Mouse (Mus musculus): ENCODE results near the gene Klhl20.
"Not testable (repeated sequence)": the region's sequence is repeated elsewhere in the genome, so short reads cannot be mapped to it uniquely, and the experiment has no call there.

The Klhl20 gene

DNA sequence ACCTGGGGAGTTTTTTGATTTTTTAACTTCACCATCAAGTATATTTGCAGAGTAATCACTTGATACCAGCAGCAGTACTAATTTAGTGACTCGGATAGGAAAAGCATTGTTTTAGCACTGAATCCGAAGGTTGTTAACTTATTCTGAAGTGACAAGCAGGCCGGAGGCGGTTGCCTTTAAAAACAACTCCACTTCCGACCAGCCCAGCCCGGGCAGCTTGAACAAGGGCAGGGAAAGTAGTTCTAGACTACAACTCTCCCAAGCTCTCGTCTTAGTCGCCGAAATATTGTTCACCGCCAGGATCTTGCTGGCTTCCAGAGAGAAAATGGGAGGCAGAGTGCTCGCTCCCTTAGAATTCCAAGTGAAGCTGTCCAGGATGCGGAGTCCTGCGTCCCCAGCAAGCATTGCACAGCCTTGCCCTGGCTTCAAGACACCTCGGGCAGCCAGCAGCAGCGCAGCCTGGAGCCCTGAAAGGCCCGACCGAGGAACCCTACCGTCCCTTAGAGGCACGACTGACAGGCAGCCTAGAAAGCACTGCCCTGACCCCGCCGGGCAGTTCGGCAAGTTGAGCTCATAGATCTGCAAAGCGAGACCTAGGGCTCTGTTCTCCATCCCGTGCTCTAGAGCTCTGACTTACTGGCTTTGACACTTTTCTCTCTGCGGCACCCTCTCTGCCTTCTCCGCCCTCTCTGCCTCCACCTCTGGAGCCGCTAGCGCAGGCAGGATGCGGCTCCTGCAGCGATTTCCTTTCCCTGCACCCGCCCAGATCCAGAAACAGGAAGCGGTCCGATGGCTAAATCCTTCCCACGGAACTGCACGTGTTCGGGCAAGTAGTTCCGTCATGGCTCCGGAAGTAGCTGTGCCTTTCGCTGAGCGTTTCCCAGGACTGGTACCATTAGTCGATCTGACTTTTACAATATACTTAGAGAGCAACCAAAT is at the start of gene Klhl20:
Gene Klhl20 (minus strand): TSS at position 786 of the 939 bp plus-strand sequence.
- DNase-seq (ENCODE audit: low spot score in 2 of 2), result peak; percentile 97

DNA sequence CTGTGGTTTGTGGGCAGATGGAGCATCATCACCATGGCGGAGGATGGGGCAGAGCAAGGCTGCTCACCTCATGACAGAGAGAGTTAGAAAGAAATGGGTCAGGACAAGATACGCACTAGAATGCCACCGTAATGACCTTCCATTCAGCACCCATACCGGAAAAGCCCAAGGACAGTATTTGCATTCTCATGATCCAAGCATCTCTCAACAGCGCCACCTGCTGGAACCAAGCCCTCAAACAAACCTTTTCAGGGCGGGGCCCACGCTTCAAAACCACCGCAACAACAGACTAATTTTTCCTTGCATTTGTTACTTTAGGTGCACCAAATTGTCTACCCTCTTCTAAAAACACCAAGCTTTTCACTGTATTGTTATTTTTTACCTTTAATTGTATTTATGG is 49.4 kb upstream of the Klhl20 start:
- DNase-seq (ENCODE audit: low spot score in 2 of 2), result peak in 1 of 2 experiments; percentile 39

DNA sequence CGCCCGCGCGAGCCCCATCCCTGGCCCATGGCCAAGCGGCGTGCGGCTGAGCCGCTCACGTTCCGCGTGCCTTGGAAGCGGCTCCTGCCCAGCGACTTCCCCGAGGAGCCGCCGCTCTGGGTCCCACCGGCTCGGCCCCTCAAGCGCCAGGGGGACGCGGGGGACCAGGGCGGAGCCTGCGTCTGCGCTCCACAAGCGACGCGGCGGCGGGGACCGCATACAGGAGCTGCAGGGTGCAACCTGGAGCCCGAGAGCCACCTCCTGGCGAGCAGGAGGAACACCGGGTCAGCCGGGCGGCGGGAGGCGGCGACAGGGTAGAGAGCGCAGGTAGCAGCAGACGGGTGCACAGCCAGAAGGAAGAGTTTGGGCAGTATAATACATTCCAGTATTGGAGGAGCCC is 39.3 kb upstream of the Klhl20 start:
- peak; percentile 83 to 85 for DNase-seq (ENCODE audit: low spot score in 2 of 2)

DNA sequence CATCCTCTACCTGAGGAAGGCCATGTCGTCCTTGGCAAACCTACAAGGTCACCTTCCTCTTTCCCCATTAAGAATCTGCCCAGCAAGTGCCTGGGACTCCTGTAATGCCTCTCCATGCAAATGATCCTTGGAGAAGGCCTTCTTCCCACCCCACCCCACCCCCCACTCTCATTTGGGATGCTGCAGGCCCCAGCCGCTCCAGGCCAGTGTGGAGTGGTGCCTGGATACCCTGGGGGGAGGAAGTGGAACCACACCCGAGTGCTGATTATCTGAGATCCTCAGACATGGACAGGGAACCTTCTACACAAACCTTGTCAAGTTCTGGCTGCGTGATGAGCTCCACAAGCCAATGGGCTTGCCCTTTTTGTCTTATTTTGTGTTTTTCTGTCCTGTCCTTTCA is 29.0 kb upstream of the Klhl20 start:
- no peak for DNase-seq (ENCODE audit: low spot score in 2 of 2)

DNA sequence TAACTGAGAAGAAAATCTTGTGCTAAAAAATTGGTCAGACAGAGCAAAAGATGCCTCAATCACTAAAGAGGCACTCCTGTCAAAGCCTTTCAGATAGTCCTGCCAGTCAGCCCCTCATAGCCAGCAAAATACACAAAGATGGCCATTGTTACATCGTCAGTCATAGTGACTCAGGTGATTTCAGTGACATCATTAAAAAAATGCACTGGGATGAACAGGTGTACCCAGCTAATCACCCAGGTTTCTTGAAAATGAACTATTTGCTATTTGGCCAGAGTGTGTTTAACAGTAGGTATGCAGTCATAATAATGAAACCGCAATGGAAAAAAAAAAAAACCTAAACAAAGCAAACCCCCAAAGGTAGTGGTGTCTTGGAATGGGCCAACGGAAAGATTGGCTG is 27.9 kb upstream of the Klhl20 start, which contains the start of gene Tex50:
Gene Tex50 (minus strand): TSS at position 101 of the 400 bp plus-strand sequence.
- no peak for DNase-seq (ENCODE audit: low spot score in 2 of 2)

DNA sequence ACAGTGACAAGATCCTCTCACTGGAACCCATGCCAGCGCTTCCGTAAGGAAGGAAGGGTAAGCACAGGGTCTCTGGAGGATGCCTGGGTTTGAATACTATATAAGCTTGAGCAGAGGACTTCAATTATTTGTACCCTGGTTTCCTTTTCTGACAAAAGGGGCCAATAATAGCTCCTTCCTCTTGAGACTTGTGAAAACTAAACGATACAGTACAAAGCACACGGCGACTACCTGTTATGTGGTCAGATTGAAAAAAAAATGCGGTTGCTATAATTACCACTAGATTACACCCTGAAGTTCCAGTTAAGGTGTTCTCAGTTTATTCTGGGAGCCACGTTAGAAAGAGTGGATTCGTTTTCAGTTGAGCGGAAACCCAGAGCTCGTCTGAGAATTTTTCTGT is 25.2 kb upstream of the Klhl20 start:
- no peak for DNase-seq (ENCODE audit: low spot score in 2 of 2)

DNA sequence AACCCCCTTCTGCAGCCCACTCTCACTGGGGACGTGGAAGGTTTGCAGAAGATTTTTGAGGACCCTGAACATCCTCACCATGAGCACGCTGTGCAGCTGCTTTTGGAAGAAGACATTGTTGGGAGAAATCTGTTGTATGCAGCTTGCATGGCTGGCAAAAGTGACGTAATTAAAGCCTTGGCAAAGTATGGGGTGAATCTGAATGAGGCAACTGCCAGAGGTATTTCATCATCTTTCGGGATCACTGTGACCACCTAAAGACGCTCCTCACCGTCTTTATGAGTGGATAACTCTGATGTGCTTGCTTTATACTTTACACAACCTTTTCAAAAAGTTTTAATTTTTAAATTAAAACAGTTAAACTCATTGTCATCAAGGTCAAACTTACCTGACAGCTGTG is 19.8 kb upstream of the Klhl20 start:
- no peak for DNase-seq (ENCODE audit: low spot score in 2 of 2)

DNA sequence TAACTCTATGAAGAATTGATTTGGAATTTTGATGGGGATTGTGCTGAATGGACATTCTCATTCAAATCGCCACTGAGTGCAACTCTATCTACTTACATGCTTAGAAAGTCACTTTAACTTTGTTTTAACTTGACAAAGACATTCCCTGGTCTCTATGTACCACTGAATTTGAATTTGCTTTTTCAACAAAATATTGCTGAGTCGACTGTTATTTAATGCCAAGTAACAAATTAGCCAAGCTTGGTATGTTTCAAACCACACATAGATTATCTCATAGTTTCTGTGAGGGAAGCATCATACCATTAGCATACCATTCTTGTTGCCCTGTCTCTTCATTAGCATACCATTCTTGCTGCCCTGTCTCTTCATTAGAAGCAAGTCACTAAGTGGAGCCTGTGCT is 16.6 kb upstream of the Klhl20 start:
- no peak for DNase-seq (ENCODE audit: low spot score in 2 of 2)

DNA sequence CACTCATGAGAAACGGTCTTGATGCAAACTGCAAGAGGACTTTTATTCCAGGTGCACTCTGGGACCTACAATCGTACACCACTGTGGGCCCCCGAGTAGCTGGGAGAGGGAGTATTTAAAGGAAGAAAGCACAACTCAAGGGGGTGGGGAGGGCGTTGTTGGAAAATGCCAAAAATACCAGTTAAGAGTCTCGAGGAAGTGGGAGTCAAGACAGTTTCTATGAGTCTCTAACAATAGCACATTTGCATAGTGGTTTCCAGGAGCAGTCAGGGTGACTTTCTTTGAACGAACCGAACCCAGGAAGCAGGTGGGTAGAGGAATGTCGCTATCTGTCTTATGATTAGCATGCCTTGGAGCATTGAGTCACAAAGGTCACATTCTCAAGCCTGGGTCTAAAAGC is 14.3 kb upstream of the Klhl20 start:
- not testable (repeated sequence) for DNase-seq (ENCODE audit: low spot score in 2 of 2)

DNA sequence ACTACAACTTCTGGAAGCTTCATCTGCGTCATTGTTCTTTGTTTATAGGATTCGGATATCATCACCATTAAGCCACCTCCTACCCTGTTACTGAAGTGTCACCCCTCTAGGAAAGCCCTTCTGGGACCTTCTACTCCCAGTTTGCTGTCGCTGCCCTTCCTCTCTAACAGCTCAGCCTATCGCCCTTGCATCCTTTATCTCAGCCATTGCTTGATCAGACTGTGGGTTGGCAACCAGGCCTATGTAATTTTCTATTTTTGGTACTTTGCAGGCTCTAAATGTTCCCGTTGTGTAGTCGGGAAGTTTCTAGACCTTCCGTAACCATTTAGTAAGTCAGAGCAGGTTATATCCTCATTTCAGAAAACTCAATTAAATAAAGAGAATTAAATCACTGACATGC is 11.9 kb upstream of the Klhl20 start:
- no peak for DNase-seq (ENCODE audit: low spot score in 2 of 2)

DNA sequence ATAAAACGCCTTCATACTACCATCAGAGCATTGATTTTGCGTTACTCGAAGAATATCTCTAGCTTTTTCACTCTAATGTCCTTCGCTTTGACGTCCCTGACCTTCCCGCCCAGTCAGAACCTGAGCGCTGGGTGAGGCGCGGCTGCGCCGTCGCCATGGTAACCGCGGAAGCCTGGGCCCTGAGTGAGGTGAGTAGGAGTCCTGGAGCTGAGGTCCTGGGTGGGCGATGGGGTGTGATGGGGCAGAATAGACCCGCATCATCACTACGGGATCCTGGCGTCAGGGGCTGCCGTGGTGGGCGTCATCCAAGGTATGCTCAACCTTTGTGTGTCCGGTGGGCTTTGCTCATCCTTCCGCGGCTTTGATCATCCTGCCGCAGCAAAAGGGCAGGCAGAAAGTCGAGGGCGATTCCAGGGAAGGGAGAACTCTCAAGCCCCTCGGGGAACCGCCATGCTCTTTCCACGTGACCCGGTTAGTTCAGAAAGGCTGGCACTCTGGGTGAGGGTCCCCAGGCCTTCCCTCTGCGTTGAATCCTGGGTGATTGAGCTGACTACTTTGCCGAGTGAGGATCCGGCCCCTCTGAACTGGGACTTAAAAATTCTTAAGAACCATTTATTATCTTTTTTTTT is 11.3 kb upstream of the Klhl20 start, which contains the start of gene Ankrd45:
Gene Ankrd45 (plus strand): TSS at position 161 of the 629 bp plus-strand sequence.
- DNase-seq (ENCODE audit: low spot score in 2 of 2), result peak; percentile 77 to 78

DNA sequence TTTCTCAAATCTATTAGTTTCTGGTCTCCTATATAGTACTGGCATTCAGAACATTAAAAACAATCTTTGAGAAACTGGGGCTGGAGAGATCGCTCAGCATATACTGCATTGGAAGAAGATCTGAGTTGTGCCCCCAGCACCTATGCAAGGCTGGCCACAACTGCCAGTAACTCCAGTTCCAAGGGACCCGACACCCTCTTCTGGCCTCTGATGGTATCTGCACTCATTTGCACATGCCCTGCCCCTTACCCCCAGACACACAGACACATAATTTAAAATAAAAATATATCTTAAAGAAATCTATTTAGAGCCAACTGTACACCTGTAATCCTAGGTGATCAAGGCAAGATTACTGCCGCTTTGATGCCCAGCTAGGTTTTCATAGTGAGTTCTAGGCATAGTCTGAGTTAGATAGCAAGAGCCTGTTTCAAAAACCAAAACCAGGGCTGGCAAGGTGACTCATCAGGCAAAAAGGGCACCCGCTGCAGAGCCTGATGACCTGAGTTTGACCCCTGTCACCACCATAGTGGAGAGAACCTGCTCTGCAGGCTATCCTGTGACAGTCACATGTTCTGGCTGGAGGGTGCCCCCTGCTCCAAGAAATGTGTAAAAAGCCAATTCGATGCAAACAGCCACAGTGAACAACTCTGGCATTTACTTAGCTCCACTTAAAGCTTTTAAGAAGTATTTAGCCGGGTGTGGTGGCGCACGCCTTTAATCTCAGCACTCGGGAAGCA is 8.9 kb upstream of the Klhl20 start:
- DNase-seq (ENCODE audit: low spot score in 2 of 2), result no peak

DNA sequence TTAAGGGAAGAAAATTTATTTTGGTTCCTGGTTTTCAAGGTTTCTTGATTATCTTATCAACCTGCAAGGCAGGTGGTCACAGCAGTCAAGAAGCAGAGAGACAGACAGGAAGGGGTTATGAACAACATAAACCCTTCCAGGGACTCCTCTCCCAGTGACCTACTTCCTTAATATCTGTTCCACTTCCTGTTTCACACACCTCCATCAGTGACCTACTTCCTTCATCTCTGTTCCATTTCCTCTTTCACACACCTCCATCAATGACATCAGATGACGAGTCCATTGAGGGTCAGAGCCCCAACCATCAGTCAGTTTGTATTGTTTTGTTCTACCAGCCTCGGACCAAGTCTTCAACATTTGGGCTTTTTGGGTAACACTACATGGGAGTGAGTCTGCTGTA is 8.2 kb upstream of the Klhl20 start:
- DNase-seq (ENCODE audit: low spot score in 2 of 2), result no peak

DNA sequence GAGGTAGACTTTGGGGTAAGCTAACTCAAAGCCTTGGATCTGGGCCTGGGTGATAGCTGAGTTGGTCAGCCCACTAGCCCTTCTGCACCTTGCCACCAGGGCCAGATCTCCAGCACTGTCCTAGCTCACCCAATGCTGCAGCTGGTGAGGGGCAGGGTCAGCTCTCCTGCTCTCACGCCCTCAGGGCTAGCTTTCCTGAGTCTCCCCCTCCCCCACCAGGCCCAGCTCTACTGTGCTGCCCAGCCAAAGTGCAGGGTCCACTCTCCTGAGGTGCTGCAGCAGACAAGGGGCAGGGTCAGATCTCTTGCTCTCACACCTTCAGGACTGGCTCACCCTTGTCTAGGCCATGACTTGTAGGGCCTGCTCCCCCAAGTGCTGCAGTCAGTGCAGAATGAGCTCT is 4.8 kb downstream of the Klhl20 start:
- DNase-seq (ENCODE audit: low spot score in 2 of 2), result no peak

DNA sequence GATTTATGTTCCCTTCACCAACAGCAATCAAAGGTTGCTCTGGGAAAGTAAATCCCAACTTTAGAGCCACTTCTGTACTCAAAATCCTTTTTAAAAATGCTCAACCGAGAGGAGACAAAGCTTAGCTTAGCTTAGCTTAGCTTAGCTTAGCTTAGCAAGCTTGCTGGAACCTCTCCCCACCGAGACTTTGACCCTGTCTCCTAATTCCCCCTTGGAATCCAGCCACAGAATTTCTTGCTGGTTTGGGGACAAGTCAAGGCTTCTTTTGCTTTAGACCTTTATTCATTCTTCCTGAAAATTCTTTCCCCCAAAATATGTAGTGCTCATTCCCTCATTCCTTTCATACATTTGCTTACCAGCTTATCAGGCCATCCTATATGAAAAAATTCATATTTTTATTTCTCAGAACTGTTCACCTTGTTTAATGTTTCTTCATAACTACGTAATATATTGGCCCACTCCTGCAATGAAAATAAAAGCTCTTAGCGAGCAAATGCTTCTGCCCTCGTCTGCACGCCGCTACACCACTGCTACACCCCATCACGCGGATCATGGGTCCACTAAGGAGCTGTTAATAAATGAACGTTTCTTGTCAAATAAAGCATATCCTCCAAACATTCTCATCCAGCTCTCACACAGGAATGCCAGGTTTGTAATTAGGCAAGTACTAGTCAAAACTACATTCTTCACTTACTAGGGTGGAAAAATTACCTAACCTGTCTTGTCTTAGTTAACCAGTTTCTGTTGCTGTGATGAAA is 8.5 kb downstream of the Klhl20 start:
- DNase-seq (ENCODE audit: low spot score in 2 of 2), result no peak

DNA sequence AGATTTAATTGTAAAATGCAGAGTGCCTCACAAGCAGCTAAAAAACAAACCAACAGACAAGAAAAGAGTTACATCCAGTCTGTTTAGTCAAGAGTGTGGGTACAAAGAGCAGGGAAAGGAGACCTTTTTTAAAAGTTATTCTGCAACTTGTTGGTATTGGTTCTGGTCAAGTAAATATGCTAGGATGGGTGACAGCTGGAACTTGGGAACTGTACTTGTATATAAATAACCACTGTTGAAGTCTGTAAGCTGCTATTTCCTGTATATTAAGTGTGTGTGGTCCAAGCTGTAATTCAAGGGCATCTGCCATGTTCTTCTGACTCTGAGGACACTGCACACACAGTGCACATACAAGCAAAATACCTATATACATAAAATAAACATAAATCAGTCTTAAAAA is 16.7 kb downstream of the Klhl20 start:
- no peak for DNase-seq (ENCODE audit: low spot score in 2 of 2)

DNA sequence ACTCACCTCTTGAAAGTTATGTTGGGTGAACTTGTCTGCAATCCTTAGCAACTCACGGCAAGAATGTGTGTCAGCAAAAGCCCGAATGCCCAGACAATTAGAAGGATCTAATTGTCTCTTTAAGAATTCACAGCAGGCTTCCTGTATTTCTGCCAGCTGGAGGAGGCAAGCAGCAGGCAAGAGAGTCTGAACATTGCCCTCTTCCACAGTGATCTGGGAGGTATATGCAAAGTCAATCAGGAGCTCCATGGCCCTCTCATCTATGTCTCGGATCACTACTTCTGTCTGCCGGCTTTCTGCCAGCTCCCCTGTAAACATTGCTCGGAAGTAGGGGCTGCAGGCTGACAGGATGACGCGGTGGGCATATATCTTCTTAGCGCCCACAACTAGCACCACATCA is 22.1 kb downstream of the Klhl20 start:
- DNase-seq (ENCODE audit: low spot score in 2 of 2), result no peak

DNA sequence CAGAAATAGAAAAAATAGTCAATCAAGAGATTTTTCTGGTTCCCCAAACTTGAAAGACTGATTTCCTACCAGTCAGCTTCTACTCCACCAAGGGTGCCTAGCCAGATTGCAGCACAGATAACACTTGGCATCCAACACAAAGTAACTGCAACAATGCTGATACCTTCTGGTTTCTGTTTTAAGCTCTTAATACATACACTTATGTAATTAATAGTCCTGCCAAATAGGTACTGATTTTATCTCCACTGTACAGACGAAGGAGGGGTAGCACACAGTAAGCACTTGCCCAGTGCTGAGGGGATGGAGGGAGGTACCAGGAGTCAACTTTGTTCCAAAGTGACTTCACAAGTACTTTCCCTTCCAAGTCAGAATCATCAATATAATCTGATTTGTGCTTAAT is 27.5 kb downstream of the Klhl20 start:
- no peak for DNase-seq (ENCODE audit: low spot score in 2 of 2)

DNA sequence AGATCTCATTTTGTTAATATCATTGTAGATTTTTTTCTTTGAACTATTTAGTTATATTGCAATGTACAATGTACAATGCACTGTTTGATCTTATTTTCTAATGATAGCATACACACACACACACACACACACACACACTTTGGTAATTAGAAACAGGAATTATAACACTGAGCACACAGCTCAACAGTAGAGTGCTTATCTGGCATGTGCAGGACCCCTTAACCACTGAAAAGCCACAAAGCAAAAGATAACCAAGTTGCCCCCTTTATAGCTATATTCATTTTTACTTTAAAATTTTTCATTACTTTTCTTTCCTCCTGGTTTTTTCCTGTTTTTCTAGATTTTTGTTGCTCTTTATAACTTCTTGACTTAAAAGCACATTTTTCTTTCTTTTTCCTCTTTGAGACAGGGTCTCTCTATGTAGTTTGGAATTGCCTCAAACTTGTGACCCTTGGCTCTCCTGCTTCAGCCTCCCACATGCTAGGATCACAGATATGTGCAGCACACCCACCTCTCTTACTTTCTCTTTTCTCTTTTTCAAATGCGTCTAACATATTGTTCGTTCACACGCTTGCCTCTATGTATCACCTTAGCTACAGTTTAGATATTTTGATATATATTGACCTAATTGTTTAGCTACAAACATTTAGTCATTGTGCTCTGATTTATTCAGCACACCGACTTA is 31.4 kb downstream of the Klhl20 start:
- no peak for DNase-seq (ENCODE audit: low spot score in 2 of 2)

DNA sequence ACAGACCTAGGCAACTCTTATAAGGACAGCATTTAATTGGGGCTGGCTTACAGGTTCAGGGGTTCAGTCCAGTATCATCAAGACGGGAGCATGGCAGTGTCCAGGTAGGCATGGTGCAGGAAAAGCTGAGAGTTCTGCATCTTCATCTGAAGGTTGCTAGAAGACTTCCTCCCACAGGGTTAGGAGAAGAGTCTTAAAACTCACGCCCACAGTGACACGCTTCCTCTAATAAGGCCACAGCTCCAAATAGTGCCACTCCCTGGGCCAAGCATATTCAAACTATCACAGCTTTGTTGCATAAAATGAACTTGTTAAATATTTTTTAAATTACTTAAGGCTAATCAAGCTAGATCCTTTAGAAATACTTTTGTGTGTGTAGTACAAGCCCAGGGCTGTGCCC is 54.1 kb downstream of the Klhl20 start:
- DNase-seq (ENCODE audit: low spot score in 2 of 2), result no peak

DNA sequence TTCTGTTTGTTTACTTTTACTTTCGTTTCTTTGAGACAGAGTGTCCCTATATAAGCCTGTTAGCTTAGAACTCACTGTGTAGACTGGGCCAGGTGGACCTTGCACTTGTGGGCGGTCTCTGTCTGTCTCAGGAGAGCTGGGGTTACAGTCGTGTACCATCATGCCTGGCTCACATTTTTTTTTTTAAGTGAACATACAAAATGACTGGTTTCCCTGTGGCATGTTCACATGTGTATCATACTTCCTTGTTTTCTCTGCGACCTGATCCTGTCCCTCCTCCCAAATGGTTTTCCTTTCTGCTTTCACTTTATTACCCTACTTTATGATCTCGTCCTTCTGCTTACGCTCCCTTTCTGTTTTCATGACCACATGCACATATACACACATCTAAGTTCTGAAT is 55.1 kb downstream of the Klhl20 start:
- DNase-seq (ENCODE audit: low spot score in 2 of 2), result no peak

Measured in right cerebral cortex, postnatal 10 days (tissue).